Mouse (Mus musculus): ENCODE data around the gene Emp1. TPM values are rescaled to one million over a fixed set of nuclear protein-coding genes. Genes with fewer than 3 reads are reported as not detected.
A peak's percentile ranks its signal among the peaks of the same experiment; 100 is the strongest.

The Emp1 gene
- total RNA-seq (2021), result 100 to 1,000 TPM; 145 to 163 TPM
- long read RNA-seq, experiment 1, transcript Emp1-201 (5 exons, 2,721 nt), result major isoform, 19 of 41 reads
- long read RNA-seq, experiment 1, partial matches to known transcripts, result 21 of 41 reads
- long read RNA-seq, experiment 1, other reads (novel, unspliced or antisense), result 1 of 41 reads
- long read RNA-seq, experiment 2, transcript Emp1-201 (5 exons, 2,721 nt), result major isoform, 7 of 25 reads
- long read RNA-seq, experiment 2, partial matches to known transcripts, result 18 of 25 reads
- long read RNA-seq, experiment 2, other reads (novel, unspliced or antisense), result 0 of 25 reads

- DNase-seq, result peak; percentile 87
Observed at GRCm38 (mm10) chr6:135362459-135363159, at the start of gene Emp1. Emp1 (plus strand) TSS chr6:135362545.

GRCm38 (mm10) chr6:135313981-135314380 lies 48.4 kb upstream of the Emp1 start:
- peak; percentile 41 for DNase-seq

GRCm38 (mm10) chr6:135316141-135316540 lies 46.2 kb upstream of the Emp1 start:
- no peak for DNase-seq

GRCm38 (mm10) chr6:135319431-135319933 lies 42.9 kb upstream of the Emp1 start:
- DNase-seq, result no peak

GRCm38 (mm10) chr6:135322749-135323148 lies 39.6 kb upstream of the Emp1 start:
- no peak for DNase-seq

- DNase-seq, result peak; percentile 45
Observed at GRCm38 (mm10) chr6:135323311-135323982, 38.9 kb upstream of the Emp1 start.

GRCm38 (mm10) chr6:135324111-135324510 lies 38.2 kb upstream of the Emp1 start:
- DNase-seq, result no peak

- no peak for DNase-seq
Observed at GRCm38 (mm10) chr6:135324686-135325300, 37.6 kb upstream of the Emp1 start.

GRCm38 (mm10) chr6:135326847-135327246 lies 35.5 kb upstream of the Emp1 start:
- DNase-seq, result no peak

- no peak for DNase-seq
Observed at GRCm38 (mm10) chr6:135331916-135332315, 30.4 kb upstream of the Emp1 start.

- peak; percentile 23 for DNase-seq
Observed at GRCm38 (mm10) chr6:135332737-135333281, 29.5 kb upstream of the Emp1 start.

GRCm38 (mm10) chr6:135333994-135334651 lies 28.2 kb upstream of the Emp1 start:
- DNase-seq, result peak; percentile 54

GRCm38 (mm10) chr6:135336376-135336775 lies 26.0 kb upstream of the Emp1 start:
- no peak for DNase-seq

- DNase-seq, result peak; percentile 57
Observed at GRCm38 (mm10) chr6:135340355-135341075, 21.8 kb upstream of the Emp1 start.

GRCm38 (mm10) chr6:135341076-135341378 lies 21.3 kb upstream of the Emp1 start:
- DNase-seq, result no peak

- peak; percentile 54 for DNase-seq
Observed at GRCm38 (mm10) chr6:135351638-135352302, 10.6 kb upstream of the Emp1 start.

- DNase-seq, result no peak
Observed at GRCm38 (mm10) chr6:135352537-135352936, 9.8 kb upstream of the Emp1 start.

GRCm38 (mm10) chr6:135354953-135355352 lies 7.4 kb upstream of the Emp1 start:
- no peak for DNase-seq

GRCm38 (mm10) chr6:135360331-135360730 lies 2.0 kb upstream of the Emp1 start:
- no peak for DNase-seq

- DNase-seq, result no peak
Observed at GRCm38 (mm10) chr6:135362098-135362458, 267 bp upstream of the Emp1 start.

All from gastrocnemius, postnatal 10 days (tissue).